Mouse (Mus musculus): Measurements from ENCODE around the gene Ap4b1. TPM values are rescaled to one million over a fixed set of nuclear protein-coding genes. Genes with fewer than 3 reads are reported as not detected.

The Ap4b1 gene
- polyA plus RNA-seq, 1 experiment from 2014 or later = 5.2 TPM

DNA sequence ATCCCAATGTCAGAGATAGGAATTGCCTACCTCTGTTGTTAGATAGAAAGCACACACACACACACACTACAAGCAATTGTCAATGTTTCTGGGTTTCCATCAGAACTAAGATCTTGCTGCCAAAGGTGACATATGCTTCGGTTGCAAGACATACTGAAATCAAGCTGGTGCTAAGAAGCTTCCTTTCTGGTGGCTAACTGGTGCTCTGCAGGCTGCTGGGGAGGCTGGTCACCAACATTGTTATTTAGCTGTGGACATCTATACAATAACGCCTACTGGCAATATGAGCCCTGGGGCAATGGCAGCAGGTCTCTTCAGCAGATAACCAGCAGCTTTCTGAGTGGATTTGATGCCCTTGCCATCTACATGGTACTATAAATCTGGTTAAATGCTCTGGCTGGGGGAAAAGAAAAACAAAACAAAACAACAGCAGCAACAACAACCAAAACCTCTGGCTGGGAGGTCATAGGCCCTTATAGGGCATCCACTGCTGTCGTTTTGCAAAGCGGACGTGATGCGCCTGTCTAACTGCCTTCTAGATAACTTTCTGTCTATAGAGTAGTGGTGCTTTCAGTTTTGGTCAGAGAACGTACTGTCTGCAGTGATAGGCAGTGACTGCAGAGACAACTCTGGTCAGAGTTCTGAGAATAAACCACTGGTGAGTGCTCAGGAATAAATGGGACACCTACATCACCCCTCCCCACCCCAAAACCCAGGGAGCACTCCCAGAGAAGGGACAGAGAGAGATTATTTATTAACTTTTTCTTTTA, 47.9 kb downstream of the Ap4b1 start:
- WGBS (ENCODE audit: missing documents) = 58% methylated on average over 7 of the region's 7 CpGs
- no peak overlapping the region for H3K4me3 ChIP-seq (ENCODE audit: inconsistent target)
- peaks cover 20% of the 10 kb centered on the region for H3K79me2 ChIP-seq (ENCODE audit: inconsistent target)
- peak overlapping the region; percentile 98 for H3K27ac ChIP-seq
- no peaks in the 10 kb centered on the region for H3K36me3 ChIP-seq (ENCODE audit: inconsistent target)

DNA sequence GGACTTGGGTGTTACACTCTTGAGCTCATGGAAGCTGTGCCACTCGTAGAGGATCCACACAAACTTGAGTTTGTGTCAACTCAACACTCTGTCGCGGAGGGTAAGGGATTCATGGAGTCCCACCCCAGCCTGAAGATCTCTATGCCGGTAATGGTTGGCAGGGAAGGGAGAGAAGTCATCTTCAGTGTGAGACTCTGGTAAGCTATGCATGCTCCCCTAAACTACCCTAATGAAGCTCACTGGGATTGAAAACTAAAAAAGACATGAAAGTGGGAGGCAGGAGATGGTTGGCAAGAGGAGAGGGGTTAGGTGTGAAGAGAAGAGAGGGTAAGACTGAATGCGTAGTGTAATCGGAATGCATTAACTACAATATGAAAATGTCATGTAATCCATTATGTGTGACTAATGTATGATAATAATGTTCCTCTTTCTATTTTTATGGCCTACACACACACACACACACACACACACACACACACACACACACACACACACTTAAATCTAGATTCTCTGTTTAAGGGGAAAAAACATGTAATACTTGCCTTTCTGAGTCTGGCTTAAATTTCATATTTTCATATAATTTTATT, 48.8 kb downstream of the Ap4b1 start:
- peaks cover 28% of the 10 kb centered on the region for H3K79me2 ChIP-seq (ENCODE audit: inconsistent target)
- H3K27ac ChIP-seq = peak overlapping the region; percentile 98
- 66% methylated on average over 6 of the region's 6 CpGs for WGBS (ENCODE audit: missing documents)
- no peaks in the 10 kb centered on the region for H3K36me3 ChIP-seq (ENCODE audit: inconsistent target)
- no peak overlapping the region for H3K4me3 ChIP-seq (ENCODE audit: inconsistent target)

DNA sequence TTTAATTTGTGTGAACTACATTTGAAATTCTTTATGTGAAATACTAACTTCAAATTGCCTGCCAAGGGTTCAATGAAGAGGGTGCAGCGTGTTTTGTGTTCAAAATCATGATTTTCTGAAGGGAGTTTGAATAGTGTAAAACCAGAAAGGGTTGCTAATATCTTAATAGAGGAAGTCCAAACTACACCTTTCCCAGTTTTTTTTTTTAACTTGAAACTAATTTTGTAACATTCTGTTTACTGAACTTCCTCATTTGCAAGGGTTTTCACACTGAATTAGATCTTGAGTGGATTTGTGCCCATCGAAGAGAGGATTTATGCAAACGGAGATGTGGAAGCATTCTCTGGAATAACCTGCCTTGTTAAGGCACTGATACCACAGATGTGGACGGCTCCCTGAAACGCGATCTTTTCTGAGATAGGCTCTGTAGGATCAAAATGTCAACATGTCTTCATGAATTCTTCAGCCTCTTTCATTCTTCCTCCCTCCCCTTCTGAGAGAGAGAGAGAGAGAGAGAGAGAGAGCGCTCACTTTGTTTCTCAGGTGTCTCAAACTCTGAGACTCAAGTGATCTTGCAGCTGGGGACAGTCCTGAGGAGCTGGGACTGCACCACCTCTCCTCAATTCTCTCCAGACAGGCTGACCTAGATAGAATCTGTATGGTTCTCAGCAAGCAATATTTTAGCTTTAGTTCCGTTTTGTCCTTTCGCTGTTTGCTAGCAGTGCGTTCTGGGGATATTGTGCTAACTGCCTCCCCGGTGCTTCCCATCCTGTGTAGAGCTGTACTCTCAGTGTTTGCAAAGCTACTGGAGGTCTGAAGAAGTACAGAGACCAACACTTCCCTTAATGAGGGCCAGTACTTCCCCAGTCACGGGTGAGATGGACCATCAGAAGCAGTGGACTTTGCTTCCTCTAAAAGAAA, 49.8 kb downstream of the Ap4b1 start, which contains the start of gene Ptpn22:
Ptpn22 (plus strand) TSS at position 915 of the 921 bp plus-strand sequence.
- under 1% methylated on average over 12 of the region's 12 CpGs for WGBS (ENCODE audit: missing documents)
- Histone ChIP-seq H3K27ac (peak within 1 kb of the TSS; percentile 98), H3K79me2 (ENCODE audit: inconsistent target) (peaks cover 39% of the 10 kb centered on the region), H3K4me3 (ENCODE audit: inconsistent target) (peak within 1 kb of the TSS; percentile 59), H3K36me3 (ENCODE audit: inconsistent target) (no peaks in the 10 kb centered on the region)

DNA sequence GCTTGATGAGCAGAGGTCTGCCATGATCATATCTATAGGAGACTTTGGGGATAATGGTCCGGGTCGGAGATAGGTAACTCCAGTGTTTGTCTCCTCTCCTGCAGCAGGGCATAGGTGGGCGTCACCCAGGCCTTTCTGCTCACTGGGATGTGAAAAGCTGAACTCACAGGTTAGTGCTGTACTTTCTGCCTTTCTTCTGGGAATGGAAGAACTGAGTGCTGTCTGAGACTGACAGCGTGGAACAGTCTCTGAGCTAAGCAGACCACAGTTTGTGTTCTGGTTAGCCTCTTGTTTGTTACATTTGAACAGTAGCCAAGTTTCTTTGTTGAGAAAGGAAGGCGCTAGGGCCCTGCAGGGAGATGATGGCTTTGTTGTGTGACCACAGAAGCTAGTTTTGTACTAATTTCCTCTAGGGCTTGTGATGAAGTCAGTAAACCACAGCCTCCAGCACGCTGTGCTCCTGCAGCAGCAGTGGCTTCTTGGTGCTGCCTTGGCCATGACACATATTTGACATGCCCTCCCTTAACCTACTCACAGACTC, 50.6 kb downstream of the Ap4b1 start:
- peaks cover 47% of the 10 kb centered on the region for H3K79me2 ChIP-seq (ENCODE audit: inconsistent target)
- WGBS (ENCODE audit: missing documents) = 1% methylated on average over 6 of the region's 6 CpGs

DNA sequence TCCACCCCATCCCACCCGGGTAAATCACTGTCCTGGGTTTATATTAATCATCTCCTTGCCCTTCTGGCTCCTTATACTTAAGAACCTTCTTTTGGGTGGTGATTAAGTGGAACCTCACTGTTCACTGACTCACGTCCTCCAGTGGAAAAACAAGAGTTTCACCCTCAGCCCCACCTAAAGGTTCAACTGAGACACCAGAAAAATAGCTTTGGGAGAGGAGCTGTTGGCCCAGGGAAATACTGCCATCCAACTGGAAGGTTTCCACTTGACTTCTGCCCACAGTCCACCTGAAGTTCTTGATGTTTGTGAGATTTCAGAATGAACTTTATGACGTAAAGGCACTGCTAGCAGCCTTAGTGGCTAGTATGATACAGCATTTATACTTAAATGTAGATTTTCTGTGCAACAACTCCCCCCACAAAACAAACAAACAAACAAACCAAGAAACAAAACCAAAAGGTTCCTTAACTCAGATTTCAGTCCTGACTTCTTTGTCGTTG, 53.5 kb downstream of the Ap4b1 start:
- WGBS (ENCODE audit: missing documents) = 80% methylated on average over 3 of the region's 4 CpGs
- Histone ChIP-seq H3K36me3 (ENCODE audit: inconsistent target) (no peaks in the 10 kb centered on the region), H3K4me3 (ENCODE audit: inconsistent target) (no peak overlapping the region), H3K79me2 (ENCODE audit: inconsistent target) (peaks cover 73% of the 10 kb centered on the region), H3K27ac (0 out of 2 replicates have a peak overlapping the region, but pooled peaks have one; percentile 5)

More for the DNA sequence above, 50.6 kb downstream of the Ap4b1 start:
- peak overlapping the region; percentile 98 for H3K27ac ChIP-seq
- H3K4me3 ChIP-seq (ENCODE audit: inconsistent target) = peak overlapping the region; percentile 59
- H3K36me3 ChIP-seq (ENCODE audit: inconsistent target) = no peaks in the 10 kb centered on the region

DNA sequence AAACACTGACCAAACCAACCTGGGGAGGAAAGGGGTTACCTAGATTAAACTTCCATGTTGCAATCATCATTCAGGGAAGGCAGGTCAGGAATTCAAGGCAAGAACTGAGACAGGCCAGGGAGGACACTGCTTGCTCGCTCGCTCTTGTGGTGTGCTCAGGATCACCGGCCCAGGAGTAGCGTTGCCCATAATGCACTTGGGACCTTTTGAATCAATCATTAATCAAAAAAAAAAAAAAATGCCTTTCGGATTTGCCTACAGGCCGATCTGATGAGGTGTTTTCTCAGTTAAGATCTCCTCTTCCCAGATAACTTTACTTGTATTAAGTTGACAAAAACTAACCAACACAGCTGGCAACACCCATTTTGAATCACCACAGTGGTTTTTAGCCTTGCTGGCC, 54.9 kb downstream of the Ap4b1 start:
- Histone ChIP-seq H3K27ac (no peak overlapping the region), H3K36me3 (ENCODE audit: inconsistent target) (no peaks in the 10 kb centered on the region), H3K4me3 (ENCODE audit: inconsistent target) (no peak overlapping the region), H3K79me2 (ENCODE audit: inconsistent target) (peaks cover 88% of the 10 kb centered on the region)
- 90% methylated on average over 6 of the region's 6 CpGs for WGBS (ENCODE audit: missing documents)

DNA sequence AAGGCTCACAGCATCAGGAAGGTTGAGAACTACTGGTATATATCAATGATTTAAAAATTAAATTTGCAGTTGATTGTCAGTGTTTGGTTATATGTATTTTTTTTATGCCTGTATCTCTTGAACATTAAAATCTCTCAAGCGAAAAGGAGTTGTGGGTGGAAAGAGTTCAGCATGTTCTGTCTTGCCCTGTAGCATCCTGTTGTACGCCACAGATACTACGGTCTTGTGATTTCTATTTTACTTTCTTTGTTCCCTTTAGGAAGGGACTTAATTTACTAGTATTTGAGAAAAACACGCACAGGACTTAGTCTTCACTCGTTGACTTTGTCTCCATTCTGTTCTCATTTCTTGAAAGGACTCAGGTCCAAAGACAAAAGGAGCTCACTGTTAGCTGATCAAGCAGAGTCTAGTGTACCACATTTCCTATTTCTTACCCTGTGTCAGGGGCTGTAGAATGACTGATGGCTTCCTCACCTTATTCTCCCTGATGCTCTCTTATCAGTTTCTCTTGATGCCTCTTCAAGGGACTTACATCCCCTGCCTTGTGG, 58.2 kb downstream of the Ap4b1 start:
- 89% methylated on average over 5 of the region's 5 CpGs for WGBS (ENCODE audit: missing documents)
- Histone ChIP-seq H3K4me3 (ENCODE audit: inconsistent target) (no peak overlapping the region), H3K36me3 (ENCODE audit: inconsistent target) (no peaks in the 10 kb centered on the region), H3K79me2 (ENCODE audit: inconsistent target) (peaks cover 93% of the 10 kb centered on the region), H3K27ac (no peak overlapping the region)

DNA sequence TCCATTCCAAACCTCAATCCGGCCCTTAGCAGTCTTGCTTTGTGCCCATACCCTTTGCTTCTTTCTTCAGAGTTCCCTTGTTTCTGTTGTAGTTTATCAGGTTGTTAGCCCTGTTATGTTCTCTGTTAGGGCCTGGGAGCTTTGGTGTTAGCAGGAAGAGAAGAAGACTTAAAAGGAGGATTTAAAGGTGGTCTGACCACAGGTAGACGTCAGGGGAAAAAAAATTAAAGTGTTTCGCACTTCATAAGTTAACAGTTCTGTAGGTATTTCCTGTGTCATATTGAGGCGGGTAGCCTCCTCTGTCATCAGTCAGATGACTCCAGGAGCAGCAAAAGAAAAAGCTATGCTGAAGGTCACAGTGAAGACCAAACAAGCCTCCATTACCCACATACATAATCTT, 58.7 kb downstream of the Ap4b1 start:
- 90% methylated on average over 4 of the region's 4 CpGs for WGBS (ENCODE audit: missing documents)
- no peak overlapping the region for H3K27ac ChIP-seq
- peaks cover 90% of the 10 kb centered on the region for H3K79me2 ChIP-seq (ENCODE audit: inconsistent target)
- no peaks in the 10 kb centered on the region for H3K36me3 ChIP-seq (ENCODE audit: inconsistent target)
- H3K4me3 ChIP-seq (ENCODE audit: inconsistent target) = no peak overlapping the region

Other genes with a start within 250 kb of the Ap4b1 start
- not detected in 3 replicates for gene Syt6, start 234.3 kb upstream of the Ap4b1 start, polyA plus RNA-seq (2018)
- gene Atg4a-ps, start 163.5 kb upstream of the Ap4b1 start, polyA plus RNA-seq (2018) = 0.18 to 0.29 TPM (median 0.23 TPM) in 3 replicates
- gene Olfml3, start 71.5 kb upstream of the Ap4b1 start, polyA plus RNA-seq (2018) = 0.04 to 0.85 TPM (median 0.12 TPM) in 3 replicates
- not detected in 3 replicates for gene Gm10964, start 70.2 kb upstream of the Ap4b1 start, polyA plus RNA-seq (2018)
- 29.3 to 50.0 TPM (median 35.0 TPM) in 3 replicates for gene Hipk1, start 18.0 kb upstream of the Ap4b1 start, polyA plus RNA-seq (2018)
- gene Dclre1b, start 76 bp upstream of the Ap4b1 start, polyA plus RNA-seq (2018) = 4.8 to 7.4 TPM (median 5.8 TPM) in 3 replicates
- 0.11 TPM in 1 of 3 replicates, not detected in the others for gene Gm43064, start 53 bp downstream of the Ap4b1 start, polyA plus RNA-seq (2018)
- gene Bcl2l15, start 23.1 kb downstream of the Ap4b1 start, polyA plus RNA-seq (2018) = not detected in 3 replicates
- gene Ptpn22, start 50.3 kb downstream of the Ap4b1 start, polyA plus RNA-seq (2018) = 18.6 to 55.2 TPM (median 22.4 TPM) in 3 replicates
- gene Rsbn1, start 104.6 kb downstream of the Ap4b1 start, polyA plus RNA-seq (2018) = 7.3 to 9.9 TPM (median 7.8 TPM) in 3 replicates
- gene Phtf1, start 158.6 kb downstream of the Ap4b1 start, polyA plus RNA-seq (2018) = 10.5 to 13.4 TPM (median 13.3 TPM) in 3 replicates

Measured in macrophage (primary cell).